Mouse (Mus musculus) CD8-positive naive resting alpha-beta T cell, adult 2 months (primary cell): ENCODE data around the gene Foxb1.

Experiments used
- DNase-seq, 2 experiments: peaks; one replicate each; pipeline ENCODE4 v3.0.0; 2022; ENCODE audit warnings: low read depth in 2 of 2, low spot score in 2 of 2

Foxb1 gene

DNA sequence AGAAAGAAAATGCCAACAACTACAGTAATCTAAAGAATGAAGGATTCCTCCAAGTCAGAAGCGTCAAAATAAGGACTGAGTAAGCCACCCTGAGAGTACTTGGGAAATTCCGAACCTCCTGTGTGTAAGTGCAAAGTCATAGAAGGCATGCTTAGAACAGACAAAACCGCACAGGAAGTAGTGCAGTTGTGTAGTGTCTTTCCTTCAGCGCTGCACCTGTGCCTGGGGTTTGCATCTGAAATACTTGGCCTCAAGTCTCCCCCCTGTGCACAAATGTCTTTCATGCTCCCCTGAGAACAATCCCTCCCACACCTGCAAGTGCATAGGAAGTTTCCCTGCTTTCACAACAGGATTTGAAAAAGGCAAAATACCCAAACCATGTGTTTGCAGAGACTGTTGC is 3.5 kb downstream of the Foxb1 start:
- DNase-seq: peak in 1 of 2 experiments; percentile 9

DNA sequence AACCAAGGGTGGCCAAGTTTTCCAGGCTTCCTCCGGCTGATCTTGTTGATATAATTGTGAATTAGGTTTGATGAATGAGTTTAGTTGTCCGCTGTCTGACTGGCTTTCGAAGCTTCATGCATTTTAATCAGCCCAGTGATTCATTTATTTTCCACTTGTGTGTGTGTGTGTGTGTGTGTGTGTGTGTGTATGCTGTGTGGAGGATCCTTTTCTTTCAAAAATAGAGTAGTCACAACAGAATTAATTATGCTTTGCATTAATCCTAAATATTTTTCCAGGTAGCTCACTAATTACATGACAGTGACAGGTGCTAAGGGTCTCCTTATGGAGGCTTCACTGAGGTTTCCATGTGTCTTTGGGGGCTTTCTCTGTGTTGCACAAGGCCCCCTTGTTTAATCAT is 4.3 kb downstream of the Foxb1 start:
- no peak for DNase-seq

- no peak for DNase-seq
These were observed 4.7 kb downstream of the Foxb1 start for GRCm38 (mm10) chr9:69756041-69756440.

DNA sequence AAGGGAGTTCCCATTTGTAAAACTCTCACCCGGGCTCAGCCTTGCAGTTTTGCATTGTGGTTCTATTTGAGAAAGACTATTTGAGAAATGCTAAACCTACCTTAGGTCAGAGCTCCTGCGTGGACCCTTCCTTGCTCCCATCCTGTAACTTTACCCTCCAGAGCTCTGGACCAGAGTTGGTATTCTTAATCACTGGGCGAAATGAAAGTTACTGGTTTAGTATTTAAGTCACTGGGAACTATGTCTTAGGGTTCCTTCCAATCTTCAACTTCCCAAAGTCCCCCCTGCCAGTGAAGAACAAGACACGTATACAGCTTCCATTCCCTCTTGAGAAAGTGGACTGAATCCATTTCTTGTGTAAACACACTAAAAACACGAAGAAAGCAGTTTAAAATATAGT is 5.6 kb downstream of the Foxb1 start:
- no peak for DNase-seq

DNA sequence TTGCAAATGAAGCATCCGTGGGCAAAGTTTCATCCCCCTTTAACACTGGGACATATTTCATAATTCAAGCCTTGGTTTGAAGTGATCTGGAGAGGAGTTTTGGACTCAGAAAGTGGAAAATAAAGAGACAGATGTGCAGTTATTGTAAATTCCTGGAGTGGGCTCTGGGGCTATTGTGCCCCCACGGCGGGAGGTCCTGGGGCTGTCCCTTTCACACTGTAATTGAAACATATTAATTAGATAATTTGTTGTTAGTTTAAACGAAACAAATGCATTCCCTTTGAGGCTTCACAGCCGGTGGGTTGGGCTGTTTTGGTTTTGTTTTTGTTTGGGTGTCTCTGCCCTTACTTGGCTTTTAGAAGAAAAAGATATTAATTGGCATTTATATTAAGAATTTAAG is 6.0 kb downstream of the Foxb1 start:
- DNase-seq: no peak

DNA sequence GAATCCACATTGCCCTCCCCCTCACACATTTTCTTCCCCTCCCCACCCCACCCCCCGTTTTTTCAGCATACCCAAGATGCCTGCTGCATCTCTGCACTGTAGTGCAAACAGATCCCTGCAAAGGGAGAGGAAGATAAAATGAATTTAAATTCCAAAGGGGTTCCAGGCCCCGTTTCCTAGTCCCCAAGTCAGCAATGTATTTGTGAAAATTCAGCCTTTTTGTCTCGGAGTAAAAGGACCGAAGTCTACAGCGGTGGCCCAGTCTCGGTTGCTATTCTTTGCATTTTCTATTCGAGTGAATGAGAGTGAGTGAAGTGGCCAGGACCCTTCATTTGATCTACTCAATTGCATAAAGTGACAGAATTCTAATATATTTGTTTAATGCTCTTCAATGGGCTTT is 6.4 kb downstream of the Foxb1 start:
- DNase-seq: no peak

DNA sequence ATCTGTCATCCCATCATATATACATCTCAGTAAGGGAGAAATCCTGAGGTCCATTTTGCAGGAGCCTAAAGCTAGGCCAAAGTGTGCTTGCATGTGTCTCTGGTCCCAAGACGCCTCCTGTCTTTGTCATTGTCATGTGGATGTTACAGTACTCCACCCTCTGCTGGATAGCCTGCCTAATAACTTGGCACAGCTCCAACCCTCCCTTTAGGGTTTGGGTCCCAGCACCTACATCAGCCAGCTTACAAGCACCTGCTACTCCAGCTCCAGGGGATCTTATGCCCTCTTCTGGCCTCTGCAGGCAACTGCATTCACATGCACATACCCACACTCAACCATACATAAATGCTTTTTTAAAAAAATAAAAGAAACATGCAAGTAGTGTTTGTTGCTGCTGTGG is 12.8 kb downstream of the Foxb1 start:
- no peak for DNase-seq

GRCm38 (mm10) chr9:69728736-69729135 is 32.0 kb downstream of the Foxb1 start:
- no peak for DNase-seq

DNA sequence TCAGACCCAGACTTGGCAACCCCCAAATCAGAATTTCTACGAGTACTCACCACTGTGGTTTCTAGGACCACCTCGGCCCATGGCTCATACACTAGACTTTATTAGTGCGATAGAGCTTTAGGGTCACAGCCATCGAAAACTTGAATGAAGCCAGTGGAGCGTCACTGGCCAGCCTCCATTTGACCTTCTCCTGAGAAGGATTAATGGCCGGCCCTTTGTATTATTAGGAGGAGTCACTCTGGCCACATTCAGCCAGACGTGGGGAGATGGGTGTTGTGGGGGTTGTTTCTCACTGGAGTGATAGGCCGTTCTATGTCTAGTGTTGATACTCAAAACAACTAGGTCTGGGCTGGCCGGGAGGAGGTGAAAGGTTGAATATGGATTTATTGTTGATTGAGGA is 42.3 kb downstream of the Foxb1 start:
- no peak for DNase-seq

DNA sequence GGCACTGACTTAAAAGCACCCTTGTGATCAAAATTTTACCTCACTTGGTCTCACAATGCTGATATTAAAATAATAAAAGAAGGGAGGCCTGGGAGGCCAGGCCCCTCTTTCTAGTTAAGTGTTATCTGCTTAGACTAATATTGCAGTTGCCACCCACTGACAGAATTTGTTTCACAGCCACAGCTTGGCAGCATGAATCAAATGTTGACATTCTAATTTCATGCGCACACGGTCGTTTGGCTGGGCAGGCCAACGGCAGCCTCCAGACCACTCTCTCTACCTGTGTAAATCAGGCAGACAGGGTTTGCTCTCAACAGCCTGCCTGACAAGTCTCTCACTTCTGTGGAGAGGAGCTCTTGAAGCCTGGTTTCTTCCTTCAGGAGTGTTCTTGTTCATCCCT is 44.4 kb downstream of the Foxb1 start:
- no peak for DNase-seq

GRCm38 (mm10) chr9:69715445-69715844 is 45.3 kb downstream of the Foxb1 start:
- DNase-seq: no peak

DNA sequence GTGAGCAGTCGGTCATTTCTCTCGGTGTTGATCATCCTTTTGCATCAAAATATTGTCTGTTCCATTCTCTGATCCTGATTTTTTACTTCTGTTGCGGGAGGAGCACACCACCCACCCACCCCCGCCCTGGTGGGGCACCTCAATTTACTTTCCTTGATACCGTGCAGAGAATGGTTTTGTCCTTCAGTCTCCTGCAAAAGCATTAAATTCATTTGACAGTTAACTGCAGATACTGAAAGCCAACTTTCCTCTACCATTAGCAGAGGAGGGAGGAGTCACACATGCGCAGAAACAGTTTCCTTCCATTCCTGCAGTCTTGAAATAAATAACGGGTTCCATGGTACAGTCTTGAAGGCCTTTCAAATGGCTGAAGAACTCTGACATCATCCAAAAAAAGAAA is 46.4 kb downstream of the Foxb1 start:
- DNase-seq: no peak

DNA sequence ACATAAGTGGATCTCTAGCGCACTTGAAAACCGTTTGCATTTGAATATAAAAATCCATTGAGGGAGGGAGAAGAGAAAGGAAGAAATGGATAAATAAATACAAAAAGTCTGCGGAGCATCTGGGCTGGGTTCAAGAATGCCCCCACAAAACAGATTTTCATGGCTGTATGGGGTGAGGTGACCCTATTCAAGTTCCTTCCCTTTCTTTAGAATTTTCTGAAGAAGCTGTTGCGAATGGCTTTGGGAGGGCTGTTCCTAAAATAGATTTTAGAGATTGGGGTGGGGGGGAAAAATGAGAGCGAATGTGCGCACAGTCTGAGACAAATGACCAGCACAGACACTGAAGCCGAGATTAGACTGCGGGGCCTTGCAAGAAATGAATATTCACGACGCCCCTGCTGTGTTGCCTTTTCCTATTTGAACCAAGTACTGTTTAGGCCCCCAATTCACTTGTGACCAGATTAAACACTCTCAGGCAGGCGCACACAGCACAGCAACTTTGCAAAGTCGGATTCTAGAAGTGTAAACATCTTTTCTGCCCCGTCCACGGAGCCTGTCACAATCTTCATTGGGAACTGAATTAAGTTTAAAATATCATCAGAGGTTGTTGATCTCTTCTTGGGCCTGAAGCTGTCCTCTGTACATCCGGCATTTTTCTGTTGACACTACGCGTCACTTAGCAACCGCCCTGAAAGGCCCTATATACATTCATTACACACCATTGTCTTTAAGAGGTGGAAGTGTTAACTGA is 47.0 kb downstream of the Foxb1 start:
- no peak for DNase-seq

DNA sequence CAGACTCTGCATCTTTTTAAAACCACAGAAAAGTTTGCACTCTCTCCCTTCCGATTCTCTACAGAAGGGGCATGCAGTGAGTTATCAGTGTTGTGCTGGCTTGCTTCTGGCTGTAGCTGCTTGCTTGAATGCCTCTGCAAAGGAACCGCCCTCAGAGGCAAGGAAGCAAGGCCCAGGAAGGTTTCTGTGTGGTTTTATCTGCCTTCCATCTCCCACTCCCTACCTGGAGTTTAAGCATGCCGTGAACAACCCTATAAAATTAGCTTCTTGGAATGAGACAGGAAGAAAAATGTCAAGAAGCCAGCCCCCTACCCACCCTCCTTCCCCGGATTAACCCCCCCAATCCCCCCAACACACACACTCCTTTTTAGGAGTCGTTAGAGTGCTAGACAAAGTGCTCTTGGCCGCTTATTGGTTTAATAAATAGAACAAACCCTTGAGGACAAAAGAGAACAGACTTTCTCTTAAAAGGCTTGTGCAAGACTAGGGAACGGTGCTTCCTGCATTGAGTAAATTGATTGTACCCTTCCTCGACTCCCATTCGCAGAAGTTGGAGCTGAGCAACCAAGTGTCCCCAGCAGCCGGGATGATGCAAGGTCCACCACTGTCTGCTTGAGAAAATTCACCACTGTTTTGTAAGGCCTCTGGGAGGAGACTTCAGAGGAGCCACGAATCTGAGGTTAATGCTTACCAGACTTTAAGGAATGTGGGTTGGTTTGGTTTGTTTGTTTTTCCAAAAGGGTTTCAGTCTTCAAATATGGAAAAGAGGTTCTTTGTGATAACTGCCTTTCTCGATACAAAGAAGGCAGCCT is 47.8 kb downstream of the Foxb1 start:
- DNase-seq: no peak
